Mouse (Mus musculus) ES-E14 (cell line): ENCODE measurements around the gene Ascc1.

Experiments
- CHD2 ChIP-seq: IDR thresholded peaks from 2 replicates; pipeline ENCODE4 v1.6.1; 2014; ENCODE audit warnings: mild to moderate bottlenecking, low read depth, low read length, inconsistent platforms
- HCFC1 ChIP-seq: IDR thresholded peaks from 2 replicates; pipeline ENCODE4 v1.6.1; 2012; ENCODE audit warnings: low read length, inconsistent platforms, borderline replicate concordance; ENCODE audit not compliant: insufficient read depth
- ZNF384 ChIP-seq: IDR thresholded peaks from 2 replicates; pipeline ENCODE4 v1.6.1; 2012; ENCODE audit warnings: low read depth, low read length, inconsistent platforms

DNA sequence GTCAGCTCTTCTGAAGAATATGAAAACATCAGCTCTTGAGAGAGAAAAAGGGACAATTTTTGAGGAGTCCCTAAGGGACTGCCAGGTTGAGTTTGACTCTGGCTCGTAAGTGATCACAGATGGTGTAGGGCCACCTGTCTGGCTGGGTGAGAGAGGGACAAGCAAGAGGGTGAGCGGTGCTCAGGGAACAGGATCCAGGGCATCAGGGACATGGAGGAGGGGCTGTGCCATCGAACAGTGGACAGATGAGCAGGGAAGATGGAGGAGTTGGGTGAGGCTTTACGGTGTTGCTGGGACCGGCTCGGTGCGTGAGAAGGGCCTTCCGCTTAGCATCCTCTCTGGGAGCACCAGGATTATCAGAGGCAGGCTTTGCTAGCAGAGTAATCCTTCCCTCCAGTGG, 106.7 kb downstream of the Ascc1 start:
- TF ChIP-seq ZNF384 (no peak), CHD2 (no peak), HCFC1 (no peak)
